Mouse (Mus musculus) layer of hippocampus, adult 9-11 months (tissue): ENCODE measurements around the gene Sorl1.

Experiments used
- DNase-seq: peaks from one replicate; pipeline ENCODE4 v3.0.0; 2022

Sorl1 gene

GRCm38 (mm10) chr9:41951472-41952129 lies 172.5 kb downstream of the Sorl1 start:
- DNase-seq, result no peak

GRCm38 (mm10) chr9:41950991-41951451 lies 173.1 kb downstream of the Sorl1 start:
- peak; percentile 82 for DNase-seq

DNA sequence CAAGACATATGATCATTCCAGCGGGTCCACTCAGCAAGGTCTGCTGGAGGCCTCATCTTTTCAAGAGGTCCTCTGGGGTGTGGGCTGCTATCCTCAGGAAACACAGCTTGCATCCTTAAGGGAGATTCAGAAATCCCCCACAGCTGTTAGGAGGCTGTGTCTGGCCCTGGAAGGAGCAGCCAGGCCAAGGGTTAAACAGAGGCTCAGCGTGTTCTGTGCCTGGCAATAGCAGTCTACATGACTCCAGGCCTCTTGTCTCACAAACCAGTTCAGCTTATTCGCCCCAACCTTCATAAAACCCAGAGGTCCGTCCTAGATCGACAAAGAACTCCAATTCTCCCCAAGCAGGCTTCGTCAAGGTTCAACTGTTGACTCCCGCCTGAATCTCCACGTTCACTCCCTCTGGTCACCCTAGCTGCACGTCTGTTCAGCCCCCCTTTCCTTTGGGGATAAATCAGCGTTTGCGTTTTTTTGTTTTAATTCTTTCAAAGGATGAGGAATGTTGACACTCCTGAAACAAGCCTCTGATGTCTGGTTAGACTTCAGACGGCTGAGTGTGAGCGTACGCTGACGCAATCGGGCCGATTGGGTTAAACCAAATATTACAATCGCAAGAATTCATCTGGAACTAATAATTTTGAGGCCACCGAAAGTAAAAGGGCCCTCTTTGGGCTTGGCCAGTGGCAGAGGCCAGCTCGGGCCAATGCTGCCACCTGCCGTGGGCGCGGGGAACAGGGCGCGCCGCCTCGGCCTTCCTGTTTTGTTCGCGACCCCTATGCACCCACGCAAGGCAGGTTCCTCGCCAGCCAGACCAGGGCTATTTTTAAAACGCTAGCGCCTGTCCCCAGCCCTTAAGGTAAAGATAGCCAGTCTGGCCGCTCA lies 173.7 kb downstream of the Sorl1 start:
- peak; percentile 81 for DNase-seq

GRCm38 (mm10) chr9:41949476-41949875 lies 174.6 kb downstream of the Sorl1 start:
- DNase-seq, result no peak

DNA sequence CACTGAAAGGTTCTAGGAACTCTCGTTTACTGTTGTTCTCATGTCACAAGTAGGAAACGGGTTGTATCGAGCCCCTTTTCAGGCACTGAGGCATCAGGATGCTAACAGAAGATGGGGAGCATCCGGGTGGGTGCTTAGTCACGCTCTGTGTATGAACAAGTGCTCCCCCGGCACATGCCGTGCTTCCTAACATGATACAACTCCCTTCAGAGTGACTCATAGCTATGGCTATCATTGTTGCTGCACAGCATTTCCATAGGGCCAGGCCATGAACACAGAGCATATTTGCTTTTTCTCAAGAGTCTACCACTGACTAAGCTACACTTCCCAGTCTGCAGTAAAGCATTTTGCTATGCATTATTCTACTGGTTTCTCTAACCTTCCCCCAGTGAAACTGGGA lies 179.1 kb downstream of the Sorl1 start:
- no peak for DNase-seq

GRCm38 (mm10) chr9:41942970-41943635 lies 181.0 kb downstream of the Sorl1 start:
- no peak for DNase-seq

GRCm38 (mm10) chr9:41940311-41940853 lies 183.7 kb downstream of the Sorl1 start:
- no peak for DNase-seq

DNA sequence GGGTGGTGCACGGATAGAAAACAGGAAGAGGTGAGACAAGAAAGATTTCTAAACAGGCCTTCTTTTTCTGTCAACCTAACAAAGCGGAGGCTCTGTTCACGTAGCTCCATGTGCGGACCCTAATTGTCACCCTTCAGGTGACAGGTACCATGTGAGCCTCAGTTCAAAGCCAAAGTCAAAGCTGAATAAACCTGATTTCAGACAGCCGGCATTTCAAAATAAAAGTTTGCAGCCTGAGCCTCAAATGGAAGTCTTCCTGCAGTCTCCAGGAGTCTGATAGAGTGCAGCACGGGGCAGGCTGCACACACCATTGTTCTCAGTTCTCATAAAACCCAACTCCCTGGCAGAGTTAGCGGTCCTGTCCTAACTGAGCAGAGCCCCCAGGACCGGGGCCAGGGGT lies 185.6 kb downstream of the Sorl1 start:
- no peak for DNase-seq

- DNase-seq, result no peak
Observed at GRCm38 (mm10) chr9:41937967-41938348, 186.1 kb downstream of the Sorl1 start.

GRCm38 (mm10) chr9:41937341-41937966 lies 186.6 kb downstream of the Sorl1 start:
- DNase-seq, result no peak

- no peak for DNase-seq
Observed at GRCm38 (mm10) chr9:41936598-41936997, 187.5 kb downstream of the Sorl1 start.

GRCm38 (mm10) chr9:41935979-41936378 lies 188.1 kb downstream of the Sorl1 start:
- no peak for DNase-seq

- peak; percentile 72 for DNase-seq
Observed at GRCm38 (mm10) chr9:41935373-41935971, 188.6 kb downstream of the Sorl1 start.

DNA sequence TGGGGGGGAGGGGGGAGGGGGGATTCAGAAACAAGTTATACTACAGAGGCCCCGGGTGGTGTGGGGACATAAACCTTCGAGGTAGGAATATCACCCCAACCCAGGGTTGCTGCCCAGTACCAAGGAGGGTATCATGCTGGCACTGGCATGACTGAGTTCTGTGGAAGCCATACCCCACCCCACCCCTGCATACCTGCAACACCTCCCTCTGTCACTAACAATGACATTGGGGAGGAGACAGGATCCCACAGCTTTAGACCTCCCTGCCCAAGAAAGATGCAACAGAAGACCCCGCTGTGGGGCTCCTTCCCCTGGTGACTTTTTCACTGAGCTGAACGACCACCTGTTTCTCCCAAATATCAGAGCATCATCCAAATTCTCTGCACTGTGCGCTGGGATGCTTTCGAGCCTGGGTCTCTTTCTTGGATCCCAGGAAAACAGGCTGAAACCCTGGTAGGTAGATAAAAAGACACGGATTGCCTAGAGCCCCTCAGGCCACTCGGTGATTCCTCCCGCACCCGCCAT lies 189.2 kb downstream of the Sorl1 start:
- DNase-seq, result no peak

DNA sequence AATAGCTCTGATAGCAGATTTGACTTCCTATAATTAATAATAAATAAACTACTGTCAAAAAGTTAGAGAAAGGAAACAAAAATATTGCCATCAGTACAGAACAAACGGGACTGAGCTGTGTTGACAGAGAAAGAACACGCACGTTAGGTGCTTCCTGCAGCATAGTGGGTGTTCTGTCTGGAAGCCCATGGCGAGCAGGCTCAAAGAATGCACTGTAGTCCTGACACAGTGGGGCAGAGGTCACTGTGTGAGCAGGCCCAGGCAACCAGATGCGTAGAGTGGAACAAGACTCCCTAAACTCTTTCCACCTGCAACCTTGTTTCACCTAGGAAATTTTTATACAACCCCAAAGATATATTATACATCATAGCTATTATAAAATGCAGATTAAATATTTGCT lies 194.1 kb downstream of the Sorl1 start:
- DNase-seq, result no peak

GRCm38 (mm10) chr9:41925721-41926120 lies 198.4 kb downstream of the Sorl1 start:
- no peak for DNase-seq

GRCm38 (mm10) chr9:41924140-41924539 lies 200.0 kb downstream of the Sorl1 start:
- no peak for DNase-seq

GRCm38 (mm10) chr9:41922416-41922815 lies 201.7 kb downstream of the Sorl1 start:
- no peak for DNase-seq

DNA sequence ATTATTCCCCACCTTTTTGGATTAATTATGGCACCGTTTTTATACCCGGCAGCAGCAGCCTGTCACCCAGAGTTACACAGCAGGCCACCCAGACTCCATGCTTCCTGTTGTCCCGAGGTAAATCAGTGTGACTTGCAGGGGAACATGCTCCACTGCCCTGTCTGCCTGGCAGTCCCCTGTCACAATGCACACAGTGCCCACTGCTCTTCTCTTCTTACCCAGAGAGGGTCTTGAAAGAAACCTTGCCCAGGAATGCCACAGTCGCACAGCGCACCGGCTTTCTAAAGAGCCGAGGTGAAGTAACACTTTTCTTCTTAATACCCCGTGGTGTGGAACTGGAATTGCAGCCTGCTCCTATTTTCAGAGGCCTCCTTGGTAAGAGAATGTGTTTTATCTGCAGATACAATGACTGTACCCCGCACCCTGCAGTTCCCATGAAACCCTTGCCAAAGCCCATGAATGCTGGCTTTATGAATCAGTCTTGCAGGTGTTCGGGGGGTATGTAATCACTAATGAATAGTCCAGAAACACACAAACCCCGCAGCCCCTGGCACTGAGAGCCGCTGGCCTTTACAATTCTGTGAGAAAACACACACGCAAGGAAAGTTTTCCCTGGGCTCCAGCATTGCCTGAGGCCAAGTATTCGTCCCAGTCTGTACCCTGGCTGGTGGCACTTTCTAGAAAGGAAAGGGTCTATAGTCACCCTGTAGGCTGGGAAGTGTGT lies 205.3 kb downstream of the Sorl1 start:
- peak; percentile 66 for DNase-seq

GRCm38 (mm10) chr9:41918155-41918554 lies 205.9 kb downstream of the Sorl1 start:
- no peak for DNase-seq

- DNase-seq, result no peak
Observed at GRCm38 (mm10) chr9:41915571-41915970, 208.5 kb downstream of the Sorl1 start.
